Mouse (Mus musculus): ENCODE measurements around the gene Atp4b. TPM values are rescaled to one million over a fixed set of nuclear protein-coding genes. Genes with fewer than 3 reads are reported as not detected.

Atp4b gene
- polyA plus RNA-seq, 1 experiment from 2014 or later: not detected

DNA sequence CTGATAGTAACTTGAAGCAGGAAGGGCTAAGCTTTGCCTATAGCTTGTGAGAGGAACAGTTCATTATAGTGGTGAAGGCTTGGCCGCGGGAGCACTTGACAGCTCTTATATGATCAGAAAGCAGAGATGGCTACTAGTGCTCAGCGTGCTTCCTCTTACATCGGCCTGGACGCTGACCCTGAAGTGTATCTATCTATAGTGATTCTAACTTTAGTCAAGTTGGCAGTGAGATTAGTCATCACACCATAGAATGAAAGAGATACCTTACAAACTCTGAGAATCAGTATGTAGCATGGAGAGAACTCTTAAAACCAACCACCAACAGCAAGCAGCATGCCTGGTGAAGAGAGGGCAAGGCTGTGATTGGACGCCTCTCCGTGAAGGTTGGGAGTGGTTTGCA is 15.0 kb downstream of the Atp4b start:
- Histone ChIP-seq H3K36me3 (peaks cover 41% of the 10 kb centered on the region), H3K4me3 (no peak overlapping the region), H3K27ac (no peak overlapping the region), H3K4me2 (replicated peaks) (no peak overlapping the region), H3K9ac (no peak overlapping the region), H3K4me1 (no peaks in the 10 kb centered on the region), H3K27me3 (no peaks in the 10 kb centered on the region), H3K9me3 (0 out of 2 replicates have a peak, but pooled peaks cover 4% of the 10 kb centered on the region)
- WGBS: 90% methylated on average over 7 of the region's 7 CpGs
- no peak for ATAC-seq (ENCODE audit: low FRiP score, low read depth)

DNA sequence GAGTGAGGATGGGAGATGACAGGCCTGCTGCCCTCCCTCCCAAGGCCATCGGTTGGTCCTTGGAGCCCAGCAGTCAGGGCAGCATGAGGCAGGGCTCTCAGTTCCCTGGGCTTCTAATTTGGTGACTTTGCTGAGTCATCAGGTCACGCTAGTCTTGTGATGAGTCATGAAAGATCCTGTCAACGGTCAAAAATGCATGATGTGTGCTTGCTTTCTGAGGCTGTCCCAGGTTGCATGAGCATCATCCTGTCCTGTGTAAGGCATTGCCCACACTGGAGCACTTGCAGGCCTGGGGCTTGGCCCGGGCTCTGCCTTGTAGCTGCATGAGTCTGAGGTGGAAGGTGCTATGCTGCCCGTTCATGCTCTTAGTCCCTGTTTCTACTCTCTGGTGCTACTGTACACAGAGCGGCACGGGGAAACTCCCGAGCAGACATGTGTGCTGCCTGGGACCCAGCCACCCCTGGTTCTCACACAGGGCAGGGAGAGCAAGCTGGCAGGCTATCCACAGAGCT is 23.4 kb downstream of the Atp4b start:
- H3K27me3 ChIP-seq: no peaks in the 10 kb centered on the region
- no peak overlapping the region for H3K27ac ChIP-seq
- H3K9me3 ChIP-seq: no peaks in the 10 kb centered on the region
- ATAC-seq (ENCODE audit: low FRiP score, low read depth): no peak
- peaks cover 93% of the 10 kb centered on the region for H3K36me3 ChIP-seq
- 92% methylated on average over 8 of the region's 8 CpGs for WGBS
- no peak overlapping the region for H3K4me3 ChIP-seq
- no peaks in the 10 kb centered on the region for H3K4me1 ChIP-seq
- H3K9ac ChIP-seq: no peak overlapping the region
- H3K4me2 ChIP-seq (replicated peaks): no peak overlapping the region

DNA sequence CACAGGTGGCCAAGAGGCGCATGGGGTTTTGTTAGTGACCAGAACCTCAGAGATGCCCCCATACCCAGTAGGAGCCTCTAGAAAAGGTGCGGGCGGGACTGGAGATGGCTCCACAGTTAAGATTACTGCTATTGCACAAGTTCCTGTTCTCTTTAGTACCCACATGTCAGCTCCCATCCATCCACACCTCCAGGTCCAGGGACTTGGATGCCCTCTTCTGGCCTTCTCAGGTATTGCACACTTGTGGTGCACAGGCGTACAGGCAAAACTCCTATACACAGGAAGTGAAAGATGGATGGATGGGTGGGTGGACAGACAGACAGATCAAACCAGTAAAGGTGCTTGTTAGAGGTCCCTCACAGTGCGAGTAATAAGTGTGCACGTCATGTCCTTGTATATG is 34.8 kb downstream of the Atp4b start:
- Histone ChIP-seq H3K9me3 (peaks cover 8% of the 10 kb centered on the region), H3K4me1 (no peaks in the 10 kb centered on the region), H3K9ac (no peak overlapping the region), H3K4me2 (replicated peaks) (no peak overlapping the region), H3K27me3 (no peaks in the 10 kb centered on the region), H3K4me3 (no peak overlapping the region), H3K36me3 (peaks cover 97% of the 10 kb centered on the region), H3K27ac (no peak overlapping the region)
- no peak for ATAC-seq (ENCODE audit: low FRiP score, low read depth)
- WGBS: 97% methylated on average over 6 of the region's 6 CpGs

DNA sequence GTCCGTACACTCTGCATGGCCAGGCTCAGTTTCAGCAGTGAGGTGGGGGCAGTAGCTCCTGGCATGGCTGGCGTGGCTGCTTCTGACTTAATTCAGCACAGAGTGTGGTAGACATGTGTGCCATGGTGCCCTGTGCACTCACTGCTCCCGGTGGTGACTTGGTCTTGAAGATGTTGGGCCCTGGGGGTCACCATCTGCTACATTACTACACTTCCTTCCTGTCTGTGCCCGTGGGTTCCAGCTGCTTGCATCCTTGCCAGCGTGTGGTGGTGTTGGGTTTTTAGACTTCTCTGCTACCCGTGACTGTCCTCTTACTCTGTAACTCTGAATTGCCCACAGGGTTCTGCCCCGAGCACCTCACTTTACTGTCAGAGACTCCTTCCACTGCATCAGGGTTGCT is 36.4 kb downstream of the Atp4b start:
- ATAC-seq (ENCODE audit: low FRiP score, low read depth): no peak

DNA sequence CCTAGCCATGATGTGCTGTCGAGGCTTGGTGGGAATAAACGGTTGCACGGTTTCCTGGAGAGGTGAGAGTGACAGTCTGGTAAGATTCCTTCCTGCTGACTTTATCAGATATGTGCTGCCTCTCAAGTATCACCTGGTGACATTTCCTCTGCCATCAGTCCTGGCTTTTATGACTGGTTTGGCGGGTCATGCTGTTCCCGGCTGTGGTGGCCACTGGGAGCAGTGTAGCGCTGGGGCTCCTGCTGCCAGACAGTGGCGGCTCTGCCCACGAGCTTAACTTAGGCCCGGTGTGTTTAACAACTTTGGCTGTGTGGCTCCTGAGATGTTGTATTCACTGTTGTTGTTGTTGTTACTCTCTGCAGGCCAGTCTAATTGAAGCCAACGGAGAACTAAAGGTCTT is 39.9 kb downstream of the Atp4b start:
- peaks cover 100% of the 10 kb centered on the region for H3K36me3 ChIP-seq
- no peaks in the 10 kb centered on the region for H3K4me1 ChIP-seq
- WGBS: 68% methylated on average over 10 of the region's 10 CpGs

More for the DNA sequence above, 36.4 kb downstream of the Atp4b start:
- H3K9ac ChIP-seq: no peak overlapping the region
- H3K9me3 ChIP-seq: peaks cover 8% of the 10 kb centered on the region
- H3K4me3 ChIP-seq: no peak overlapping the region
- 92% methylated on average over 7 of the region's 7 CpGs for WGBS
- no peaks in the 10 kb centered on the region for H3K4me1 ChIP-seq
- peaks cover 97% of the 10 kb centered on the region for H3K36me3 ChIP-seq
- no peak overlapping the region for H3K27ac ChIP-seq
- no peaks in the 10 kb centered on the region for H3K27me3 ChIP-seq
- H3K4me2 ChIP-seq (replicated peaks): no peak overlapping the region

DNA sequence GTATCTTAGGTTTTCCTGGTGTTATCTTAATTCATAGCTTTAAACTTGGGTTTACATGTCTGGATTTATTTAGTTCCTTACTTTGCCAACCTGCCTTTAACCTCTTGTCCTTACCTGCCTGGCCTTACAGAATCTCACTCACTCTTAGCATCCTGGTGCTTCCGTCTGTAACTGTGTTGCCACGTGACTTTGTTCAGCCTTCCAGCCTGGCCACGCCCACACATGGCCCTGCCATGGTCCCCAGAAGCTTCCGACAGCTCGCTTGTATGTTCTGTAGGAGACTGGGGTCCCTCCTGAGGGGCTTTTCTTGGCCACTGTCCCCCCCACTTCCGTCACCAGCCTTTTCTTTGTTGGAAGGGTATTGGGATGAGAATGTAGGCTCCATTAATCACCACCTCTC is 40.4 kb downstream of the Atp4b start:
- peaks cover under 1% of the 10 kb centered on the region; the same call in 1 of the 2 replicates for H3K9me3 ChIP-seq
- no peaks in the 10 kb centered on the region for H3K27me3 ChIP-seq
- no peak overlapping the region for H3K4me2 ChIP-seq (replicated peaks)
- H3K27ac ChIP-seq: no peak overlapping the region
- H3K9ac ChIP-seq: no peak overlapping the region
- no peak for ATAC-seq (ENCODE audit: low FRiP score, low read depth)
- 83% methylated on average over 6 of the region's 6 CpGs for WGBS
- no peaks in the 10 kb centered on the region for H3K4me1 ChIP-seq
- H3K4me3 ChIP-seq: no peak overlapping the region
- H3K36me3 ChIP-seq: peaks cover 100% of the 10 kb centered on the region

More for the DNA sequence above, 39.9 kb downstream of the Atp4b start:
- no peak overlapping the region for H3K4me3 ChIP-seq
- no peak for ATAC-seq (ENCODE audit: low FRiP score, low read depth)
- H3K4me2 ChIP-seq (replicated peaks): no peak overlapping the region
- H3K9ac ChIP-seq: no peak overlapping the region
- no peak overlapping the region for H3K27ac ChIP-seq
- H3K27me3 ChIP-seq: no peaks in the 10 kb centered on the region
- H3K9me3 ChIP-seq: peaks cover 5% of the 10 kb centered on the region

DNA sequence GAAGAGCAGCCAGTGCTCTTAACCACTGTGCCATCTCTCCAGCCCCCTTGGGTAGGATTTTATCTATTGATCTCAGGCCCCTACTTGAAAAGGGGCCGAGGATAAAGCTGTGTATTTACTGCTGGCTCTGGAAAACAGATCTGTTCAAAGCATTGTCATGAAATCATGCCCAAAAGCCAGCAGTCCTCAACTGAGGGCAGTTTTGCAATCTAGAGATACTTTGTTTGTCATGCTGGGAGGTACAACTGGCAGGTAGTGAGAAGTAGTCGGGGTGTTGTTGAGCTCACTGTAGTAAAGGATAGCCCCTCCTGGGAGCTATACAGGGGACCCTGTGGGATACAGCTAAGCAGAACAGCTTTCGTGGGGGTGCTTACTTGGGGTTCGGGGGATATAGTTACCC is 42.7 kb downstream of the Atp4b start:
- Histone ChIP-seq H3K4me1 (no peaks in the 10 kb centered on the region), H3K4me3 (no peak overlapping the region), H3K36me3 (peaks cover 100% of the 10 kb centered on the region), H3K9me3 (no peaks in the 10 kb centered on the region), H3K4me2 (replicated peaks) (no peak overlapping the region), H3K9ac (no peak overlapping the region), H3K27me3 (no peaks in the 10 kb centered on the region), H3K27ac (no peak overlapping the region)
- ATAC-seq (ENCODE audit: low FRiP score, low read depth): no peak
- WGBS: 81% methylated on average over 4 of the region's 4 CpGs

DNA sequence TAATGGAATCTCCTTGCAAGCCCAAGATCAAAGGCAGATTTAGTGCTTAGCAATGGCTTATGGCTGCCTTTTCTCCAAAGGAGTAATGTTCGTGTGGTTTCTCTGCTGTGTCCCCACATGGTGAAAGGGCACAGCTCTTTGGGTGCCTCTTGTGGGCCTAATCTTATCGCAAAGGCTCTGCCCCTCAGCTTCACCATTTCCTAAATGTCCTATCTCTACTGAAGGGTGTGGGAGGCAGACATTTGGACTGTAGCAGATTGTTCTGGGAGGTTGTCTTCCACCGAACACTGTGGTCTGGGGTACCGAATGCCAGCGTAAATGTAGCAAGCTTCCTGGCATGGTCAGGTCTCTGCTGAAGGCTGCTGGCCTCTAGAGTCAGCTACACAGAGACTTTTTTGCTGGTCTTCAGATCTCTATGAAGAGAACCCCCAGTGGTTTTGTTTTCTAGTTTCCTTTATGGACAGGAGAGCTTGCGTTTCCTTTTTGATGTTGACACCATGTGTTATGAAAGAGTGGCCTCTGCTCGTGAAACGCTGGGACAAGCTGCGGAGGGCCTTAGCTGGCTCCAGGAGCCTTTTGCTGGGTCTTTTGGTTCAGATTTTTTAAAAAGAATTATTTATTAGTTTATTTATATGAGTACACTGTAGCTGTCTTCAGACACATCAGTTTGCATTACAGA is 43.3 kb downstream of the Atp4b start:
- Histone ChIP-seq H3K9ac (no peak overlapping the region), H3K4me3 (no peak overlapping the region), H3K9me3 (no peaks in the 10 kb centered on the region), H3K4me1 (no peaks in the 10 kb centered on the region), H3K36me3 (peaks cover 100% of the 10 kb centered on the region), H3K27ac (no peak overlapping the region), H3K27me3 (no peaks in the 10 kb centered on the region), H3K4me2 (replicated peaks) (no peak overlapping the region)
- ATAC-seq (ENCODE audit: low FRiP score, low read depth): no peak
- 81% methylated on average over 9 of the region's 9 CpGs for WGBS

DNA sequence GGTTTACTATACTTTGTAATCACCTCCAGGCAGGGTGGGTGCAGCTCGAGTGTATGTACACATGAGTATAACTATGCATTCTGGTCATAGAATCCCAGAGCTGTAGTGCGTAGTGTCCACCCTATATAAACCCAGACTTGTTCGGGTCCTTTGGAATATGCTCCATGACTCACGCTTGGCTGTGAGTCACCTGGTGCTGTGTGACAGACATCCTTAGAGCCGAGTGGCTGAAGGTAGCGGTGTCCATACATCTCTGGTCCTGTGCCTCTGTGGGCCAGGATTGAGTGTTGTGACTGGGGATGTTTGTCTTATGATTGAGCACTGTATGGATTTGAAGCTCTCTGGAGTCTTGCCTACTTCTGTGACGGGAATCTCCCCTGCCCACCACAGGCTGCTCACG is 44.0 kb downstream of the Atp4b start:
- ATAC-seq (ENCODE audit: low FRiP score, low read depth): no peak
- Histone ChIP-seq H3K4me3 (no peak overlapping the region), H3K36me3 (peaks cover 100% of the 10 kb centered on the region), H3K27ac (no peak overlapping the region), H3K4me2 (replicated peaks) (no peak overlapping the region), H3K4me1 (no peaks in the 10 kb centered on the region), H3K27me3 (no peaks in the 10 kb centered on the region), H3K9ac (no peak overlapping the region), H3K9me3 (no peaks in the 10 kb centered on the region)
- 86% methylated on average over 8 of the region's 8 CpGs for WGBS

DNA sequence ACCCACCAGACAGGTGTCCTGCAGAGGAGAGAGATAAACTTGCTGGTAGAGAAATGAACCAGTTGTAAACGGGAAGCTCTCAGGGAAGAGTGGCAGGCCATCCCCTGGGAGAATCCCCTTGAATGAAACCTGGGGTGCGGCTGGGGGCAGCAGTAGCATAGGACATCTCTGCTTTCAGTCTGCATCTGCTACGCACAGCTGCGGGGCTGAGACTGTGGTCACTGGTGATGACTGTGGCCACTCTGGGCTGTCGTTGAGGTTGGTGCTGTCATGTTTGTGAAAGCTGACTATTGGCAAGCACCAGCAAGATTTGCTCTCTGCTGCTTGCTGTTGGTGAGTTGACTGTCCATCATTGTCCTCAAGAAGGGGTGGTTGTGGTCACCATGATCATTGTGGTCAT is 45.0 kb downstream of the Atp4b start:
- no peaks in the 10 kb centered on the region for H3K4me1 ChIP-seq
- ATAC-seq (ENCODE audit: low FRiP score, low read depth): no peak
- H3K4me3 ChIP-seq: no peak overlapping the region
- H3K36me3 ChIP-seq: peaks cover 100% of the 10 kb centered on the region
- H3K27me3 ChIP-seq: no peaks in the 10 kb centered on the region
- H3K9me3 ChIP-seq: no peaks in the 10 kb centered on the region
- H3K9ac ChIP-seq: no peak overlapping the region
- no peak overlapping the region for H3K27ac ChIP-seq
- 89% methylated on average over 5 of the region's 5 CpGs for WGBS
- H3K4me2 ChIP-seq (replicated peaks): no peak overlapping the region

DNA sequence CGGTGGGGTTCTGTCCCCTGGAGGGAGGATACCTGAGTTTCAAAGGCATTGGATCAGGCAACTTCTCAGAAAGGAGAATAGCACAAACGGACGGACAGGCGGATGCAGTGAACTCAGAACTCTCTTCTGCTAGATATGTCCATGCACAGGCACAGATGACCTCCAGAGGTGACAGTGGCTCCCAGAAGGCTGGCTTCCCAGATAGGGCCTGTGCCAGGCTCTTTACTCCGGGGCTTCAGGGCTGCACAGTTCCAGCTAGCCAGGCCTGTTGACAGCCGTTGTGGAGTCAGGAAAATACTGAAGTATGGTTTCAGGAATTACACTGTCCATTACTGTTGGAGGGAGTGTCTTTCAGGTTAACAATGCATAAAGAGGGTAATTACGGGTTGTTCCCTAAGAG is 46.6 kb downstream of the Atp4b start:
- H3K27ac ChIP-seq: no peak overlapping the region
- 92% methylated on average over 7 of the region's 7 CpGs for WGBS
- no peak overlapping the region for H3K9ac ChIP-seq
- H3K4me2 ChIP-seq (replicated peaks): no peak overlapping the region
- H3K4me3 ChIP-seq: no peak overlapping the region
- no peak for ATAC-seq (ENCODE audit: low FRiP score, low read depth)
- no peaks in the 10 kb centered on the region for H3K27me3 ChIP-seq
- no peaks in the 10 kb centered on the region for H3K4me1 ChIP-seq
- peaks cover 100% of the 10 kb centered on the region for H3K36me3 ChIP-seq
- H3K9me3 ChIP-seq: no peaks in the 10 kb centered on the region

DNA sequence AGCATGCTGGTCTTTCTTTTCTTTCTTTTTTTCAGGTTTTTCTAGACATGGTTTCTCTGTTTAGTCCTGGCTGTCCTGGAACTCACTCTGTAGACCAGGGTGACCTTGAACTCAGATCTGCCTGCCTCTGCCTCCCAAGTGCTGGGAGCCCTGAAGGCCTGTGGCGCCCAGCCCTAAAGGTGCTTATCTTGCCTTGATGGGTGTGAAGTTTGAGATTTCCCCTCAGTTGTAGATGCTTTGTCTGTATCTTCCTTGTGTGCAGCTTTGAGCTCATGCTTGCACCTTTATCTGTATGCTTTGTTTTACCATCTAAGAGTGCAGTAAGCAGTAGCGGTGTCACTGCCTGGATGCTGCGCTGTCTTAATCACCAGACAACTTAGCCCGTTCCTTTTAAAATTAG is 53.5 kb downstream of the Atp4b start:
- ATAC-seq (ENCODE audit: low FRiP score, low read depth): no peak
- 92% methylated on average over 4 of the region's 4 CpGs for WGBS
- Histone ChIP-seq H3K4me3 (no peak overlapping the region), H3K27me3 (no peaks in the 10 kb centered on the region), H3K4me1 (peaks cover 20% of the 10 kb centered on the region), H3K36me3 (peaks cover 78% of the 10 kb centered on the region), H3K9me3 (no peaks in the 10 kb centered on the region), H3K9ac (no peak overlapping the region), H3K27ac (no peak overlapping the region), H3K4me2 (replicated peaks) (no peak overlapping the region)

DNA sequence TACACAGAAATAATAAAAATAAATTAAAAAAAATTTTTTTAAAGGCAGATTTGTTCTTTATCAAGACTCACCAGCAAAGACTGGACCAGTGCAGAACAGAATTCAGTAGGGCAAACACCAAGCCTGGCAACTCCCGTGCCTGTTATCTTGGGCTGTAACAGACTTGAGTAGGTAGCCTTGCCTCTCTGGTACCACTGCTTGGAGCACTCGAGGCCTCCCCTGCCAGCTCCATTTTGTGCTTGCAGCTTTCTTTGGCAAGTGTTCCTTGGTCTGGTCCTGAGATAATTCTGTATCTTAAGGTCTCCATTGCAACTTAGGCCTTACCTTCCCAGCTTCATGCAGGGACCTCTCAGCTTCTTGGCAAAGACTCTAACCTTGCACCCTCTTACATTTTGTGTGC is 54.3 kb downstream of the Atp4b start:
- Histone ChIP-seq H3K36me3 (peaks cover 70% of the 10 kb centered on the region), H3K4me1 (peaks cover 22% of the 10 kb centered on the region), H3K27ac (no peak overlapping the region), H3K27me3 (no peaks in the 10 kb centered on the region), H3K4me3 (no peak overlapping the region), H3K4me2 (replicated peaks) (no peak overlapping the region), H3K9me3 (no peaks in the 10 kb centered on the region), H3K9ac (peak overlapping the region; percentile 31; the same call in 1 of the 2 replicates)
- ATAC-seq (ENCODE audit: low FRiP score, low read depth): no peak
- WGBS: 84% methylated on average over 2 of the region's 2 CpGs

All from limb, embryonic 13.5 days (tissue).